Mouse (Mus musculus): Measurements from ENCODE around the gene 4931414P19Rik.

DNA sequence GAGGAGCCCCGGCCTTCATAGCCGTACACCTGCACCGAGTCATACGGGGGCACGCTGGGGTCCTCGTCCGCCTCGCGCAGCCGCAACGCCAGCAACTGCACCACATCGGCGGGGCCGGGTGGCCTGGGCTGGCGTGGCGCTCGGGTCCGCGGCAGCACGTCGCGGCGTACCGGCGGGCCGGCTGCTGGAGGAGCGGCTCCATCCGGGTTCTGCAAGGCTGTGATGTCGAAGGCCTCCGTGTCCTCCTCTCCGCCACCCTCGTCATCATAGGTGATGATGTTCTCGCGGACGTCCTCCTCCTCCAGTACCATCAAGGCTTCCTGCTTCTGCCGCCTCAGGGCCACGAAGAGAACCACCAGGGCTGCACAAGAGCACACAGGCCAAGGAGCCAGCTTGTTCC, 26.5 kb upstream of the 4931414P19Rik start:
- TF ChIP-seq GATA1 (IDR thresholded peaks at IDR 0.05; ENCODE audit: borderline replicate concordance, low read length), result no peak
- no peak for TF ChIP-seq FLI1 (IDR thresholded peaks at IDR 0.05; ENCODE audit: low read length)
